Mouse (Mus musculus) heart, postnatal 4 days (tissue): ENCODE measurements around the gene Prickle1. TPM values are rescaled to one million over a fixed set of nuclear protein-coding genes. Genes with fewer than 3 reads are reported as not detected.

Source experiments
- DNase-seq: peaks from one replicate; pipeline ENCODE4 v3.0.0; 2021
- total RNA-seq, 2 experiments: library from RNA; stranded (reverse); gene quantifications; 2 replicates each; pipeline ENCODE4 v1.2.3; 2021

Gene Prickle1
- total RNA-seq, 2 experiments from 2014 or later: 31.0 to 36.4 TPM

DNA sequence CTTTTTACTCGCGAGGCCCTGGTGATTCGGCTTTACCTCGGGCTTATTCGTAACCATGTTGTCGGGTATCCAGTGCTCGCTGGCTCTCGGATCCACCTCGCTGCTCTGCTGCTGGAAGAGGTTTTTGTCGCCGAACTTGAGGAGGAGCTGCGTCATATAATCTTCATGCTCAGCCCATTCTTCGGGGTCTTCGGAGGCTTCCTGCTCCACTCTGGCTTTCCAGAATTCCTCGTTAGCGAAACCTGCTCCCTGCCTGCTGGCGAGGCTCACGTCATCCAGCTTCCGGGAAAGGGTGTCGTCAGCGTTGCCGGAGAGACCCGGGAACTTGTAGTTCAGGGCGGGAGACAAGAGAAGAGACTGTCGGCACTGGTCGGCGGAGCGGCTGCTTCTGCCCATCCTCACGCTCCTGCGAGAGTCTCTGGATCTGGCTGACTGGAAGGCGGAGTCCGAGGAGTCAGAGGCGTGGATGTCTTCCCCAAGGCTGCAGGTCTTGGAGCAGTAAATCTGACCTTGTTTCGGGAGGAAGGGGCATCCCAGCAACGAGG is 92.4 kb downstream of the Prickle1 start:
- no peak for DNase-seq

DNA sequence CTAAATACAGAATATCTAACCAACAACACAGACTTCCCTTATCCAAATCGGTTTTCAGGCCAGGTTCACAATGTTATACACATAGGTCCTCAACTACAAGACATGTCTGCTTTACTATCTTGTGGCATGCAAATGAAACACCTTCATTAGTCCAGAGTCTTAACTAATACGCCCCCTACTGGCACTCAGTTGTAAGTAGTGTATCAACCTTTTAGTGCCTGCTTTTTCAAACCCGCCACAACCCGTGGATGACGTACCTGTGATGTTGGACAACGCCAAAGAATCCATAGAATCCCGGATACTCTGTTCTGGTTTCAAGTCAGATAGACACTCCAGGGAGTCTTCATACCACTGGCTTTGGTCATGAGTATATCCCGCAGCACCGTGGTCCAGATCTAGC is 93.0 kb downstream of the Prickle1 start:
- DNase-seq: no peak

- no peak for DNase-seq
Observed at GRCm38 (mm10) chr15:93499866-93500265, 95.8 kb downstream of the Prickle1 start.

DNA sequence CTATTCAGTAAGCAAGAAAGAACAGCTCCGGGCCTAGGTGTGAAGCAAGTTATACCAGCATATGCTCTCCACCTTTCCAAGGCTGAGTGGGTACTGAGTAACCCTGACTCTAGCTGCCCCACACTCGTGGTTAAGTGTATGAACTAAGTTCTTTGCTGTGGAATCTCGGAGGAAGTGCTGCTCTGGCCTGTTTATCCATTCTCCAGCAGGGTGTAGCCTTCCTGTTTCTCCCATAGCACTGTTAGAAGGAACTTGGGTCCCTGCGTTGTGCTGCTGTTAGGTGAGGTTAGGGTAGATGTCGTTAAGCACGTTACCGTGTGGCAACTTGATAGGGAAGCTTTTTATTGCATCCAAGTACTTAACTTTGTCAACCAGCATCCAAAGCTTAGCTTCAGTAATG is 101.0 kb downstream of the Prickle1 start:
- DNase-seq: no peak

GRCm38 (mm10) chr15:93489597-93489996 is 106.1 kb downstream of the Prickle1 start:
- DNase-seq: no peak

DNA sequence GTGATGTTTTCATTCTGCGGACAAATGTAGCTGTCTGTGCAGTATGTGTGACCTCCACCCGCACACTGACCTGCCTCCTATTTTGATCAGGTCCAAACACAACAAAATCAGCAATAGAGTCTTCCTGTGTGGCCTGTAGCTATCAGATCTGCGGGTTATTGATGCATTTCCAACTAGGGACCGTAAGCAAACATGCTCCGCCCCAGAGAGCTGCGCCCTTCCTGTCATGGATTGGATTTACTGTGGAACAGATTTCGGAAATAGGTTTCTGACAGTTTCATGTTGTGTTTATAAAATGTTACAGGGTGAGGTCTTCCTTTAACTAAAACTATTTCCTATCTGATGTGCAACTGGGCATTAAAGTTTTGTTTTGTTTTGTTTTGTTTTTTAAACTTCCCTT is 109.6 kb downstream of the Prickle1 start:
- DNase-seq: no peak

GRCm38 (mm10) chr15:93485252-93485651 is 110.4 kb downstream of the Prickle1 start:
- DNase-seq: no peak

DNA sequence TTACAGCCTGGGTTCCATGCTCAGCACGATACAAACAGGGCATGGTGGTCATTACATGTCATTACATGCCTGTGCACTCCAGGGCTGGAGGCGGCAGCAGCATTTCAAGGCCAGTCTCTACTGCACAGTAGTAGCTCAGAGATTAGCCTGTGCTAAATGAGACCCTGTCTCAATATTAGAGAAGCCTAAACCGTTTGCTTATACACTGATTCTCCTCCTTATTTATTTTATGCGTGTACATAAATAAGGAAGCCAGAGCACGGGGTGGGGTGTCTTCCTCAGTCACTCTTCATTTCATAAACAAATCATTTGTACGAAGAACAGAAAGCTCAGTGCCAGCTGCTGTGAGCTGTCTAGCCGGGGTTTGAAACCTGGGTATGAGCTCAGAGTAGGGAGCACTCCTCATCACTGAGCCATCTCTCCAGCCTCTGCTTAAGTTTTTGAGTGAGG is 111.4 kb downstream of the Prickle1 start:
- no peak for DNase-seq

DNA sequence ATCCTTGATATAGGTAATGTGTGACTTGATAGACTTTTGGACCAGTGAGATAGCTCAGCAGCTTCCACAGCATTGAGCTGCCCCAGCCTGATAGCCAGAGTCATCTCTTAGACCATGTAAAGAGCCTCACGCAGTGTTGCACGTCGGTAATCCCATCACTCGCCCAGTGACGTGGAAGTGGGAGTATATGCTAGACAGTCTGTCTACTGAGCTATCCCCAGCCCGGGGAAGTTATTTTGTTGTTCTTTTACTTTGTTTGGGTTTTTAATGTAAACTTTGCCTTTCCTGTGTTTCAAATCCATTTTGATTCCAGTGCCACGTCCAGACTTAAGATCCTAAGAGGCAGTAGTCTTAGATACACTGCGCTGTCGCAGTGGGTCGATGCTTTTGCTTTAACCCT is 114.6 kb downstream of the Prickle1 start:
- no peak for DNase-seq

DNA sequence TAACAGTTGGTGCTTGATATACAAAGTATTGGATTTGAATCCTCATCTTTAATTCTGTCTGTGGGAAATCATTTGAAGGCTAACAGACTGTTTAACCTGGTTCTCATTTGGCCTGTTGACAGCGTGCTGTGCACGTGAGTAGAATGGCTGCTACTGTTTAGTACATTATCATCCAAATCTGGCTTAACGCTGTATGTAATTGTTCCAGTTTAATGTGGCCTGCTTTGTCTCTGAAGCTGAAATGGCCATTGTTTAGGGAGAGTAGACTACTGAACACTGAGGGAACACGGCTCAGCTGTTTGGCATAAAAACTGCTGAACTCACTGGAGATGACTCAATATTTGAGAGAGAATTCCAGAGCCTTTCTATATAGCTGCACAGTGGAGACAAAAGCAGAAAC is 116.2 kb downstream of the Prickle1 start:
- no peak for DNase-seq

DNA sequence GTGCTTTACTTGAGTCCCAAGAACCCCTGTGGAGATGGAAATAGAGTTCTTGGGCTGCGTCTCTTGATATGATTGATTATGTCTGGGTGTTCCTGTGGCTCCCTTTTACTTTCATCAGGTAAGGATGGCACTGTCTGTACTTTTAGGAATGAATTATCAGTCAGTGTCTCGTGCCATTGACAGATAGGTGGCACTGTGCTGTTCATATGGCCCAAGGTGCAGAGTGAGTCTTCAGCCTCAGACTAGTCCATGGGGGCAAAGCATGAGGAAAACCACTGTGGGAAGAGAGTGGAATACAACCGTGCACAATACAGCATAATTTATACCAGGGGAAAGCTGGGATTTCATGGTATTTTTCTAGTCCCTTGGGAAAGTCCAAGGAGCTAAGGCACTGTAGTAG is 117.0 kb downstream of the Prickle1 start:
- no peak for DNase-seq

DNA sequence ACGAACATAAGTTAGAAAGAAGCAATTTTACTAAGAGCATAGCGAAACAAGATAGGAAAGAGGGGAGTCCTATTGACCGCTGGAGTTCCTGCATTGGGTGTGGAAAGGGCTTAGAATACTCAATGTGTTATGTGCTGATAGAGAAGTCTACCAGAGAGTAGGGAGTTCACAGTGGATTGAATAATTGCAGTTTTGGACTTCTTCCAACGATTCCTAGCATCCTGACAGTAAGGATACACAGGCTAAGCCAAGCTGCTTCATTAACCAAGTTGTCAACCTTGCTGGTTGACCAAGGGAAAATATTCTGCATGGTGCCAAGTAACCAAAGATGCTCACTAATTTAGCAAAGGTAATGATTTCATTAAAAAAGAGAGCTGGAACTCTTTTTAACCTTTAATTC is 118.0 kb downstream of the Prickle1 start:
- DNase-seq: no peak

DNA sequence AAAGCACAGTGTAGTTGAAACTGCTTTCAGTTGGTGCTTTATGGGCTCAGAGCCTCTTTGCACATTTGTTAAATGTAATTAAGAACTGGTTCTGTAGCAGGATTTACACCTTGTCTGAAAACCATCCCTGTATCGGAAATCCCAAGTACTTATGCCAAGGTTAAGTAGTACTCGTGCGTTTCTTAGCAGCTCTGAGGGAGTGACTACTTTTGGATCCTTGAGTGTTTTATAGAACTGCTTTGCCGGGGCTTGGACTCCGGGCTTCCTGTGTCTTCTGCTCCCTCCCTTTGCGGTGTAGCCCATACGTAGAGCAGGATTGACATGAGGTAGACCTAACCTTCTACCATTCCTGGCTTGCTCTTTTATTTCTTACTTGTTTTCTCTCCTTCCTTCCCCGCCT is 120.0 kb downstream of the Prickle1 start:
- DNase-seq: no peak

GRCm38 (mm10) chr15:93474277-93474676 is 121.4 kb downstream of the Prickle1 start:
- DNase-seq: no peak

DNA sequence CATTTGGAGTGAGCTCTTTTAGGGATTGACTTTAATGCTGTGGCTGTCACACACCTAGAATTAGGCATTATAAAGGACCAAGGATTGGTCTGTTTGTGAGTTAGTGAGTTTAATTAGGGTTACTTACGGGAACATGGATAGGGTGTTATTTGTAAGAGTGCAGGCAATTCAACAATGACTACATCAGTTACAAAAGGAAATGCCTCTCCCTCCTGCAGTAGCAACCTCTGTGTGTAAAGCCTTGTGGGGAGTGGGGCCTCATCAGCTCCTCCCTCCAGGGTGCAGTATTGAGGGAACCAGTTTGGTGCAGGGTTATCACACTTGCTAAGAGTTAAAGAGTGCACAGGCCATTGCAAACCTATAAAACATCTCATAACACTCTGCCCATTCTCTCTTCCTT is 123.6 kb downstream of the Prickle1 start:
- no peak for DNase-seq

GRCm38 (mm10) chr15:93471651-93472050 is 124.0 kb downstream of the Prickle1 start:
- no peak for DNase-seq

GRCm38 (mm10) chr15:93461066-93461465 is 134.6 kb downstream of the Prickle1 start:
- no peak for DNase-seq

DNA sequence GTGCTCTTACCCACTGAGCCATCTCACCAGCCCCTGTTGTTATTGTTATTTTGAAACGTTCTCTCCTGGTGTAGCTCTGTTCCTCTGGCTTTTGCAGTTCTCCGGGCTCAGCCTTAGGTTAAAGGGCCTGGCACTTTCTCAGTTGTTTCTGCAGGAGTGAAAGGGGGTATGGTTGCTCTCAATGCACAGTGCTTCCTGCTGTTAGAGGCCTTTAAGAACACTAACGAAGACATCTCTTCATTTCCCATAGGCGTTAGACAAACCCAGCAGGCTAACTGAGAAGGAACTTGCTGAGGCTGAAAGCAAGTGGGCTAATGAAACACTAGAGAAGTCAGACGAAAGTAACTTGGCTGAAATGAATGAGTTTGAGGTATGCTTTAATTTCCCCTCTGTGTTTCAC is 136.3 kb downstream of the Prickle1 start:
- DNase-seq: no peak

DNA sequence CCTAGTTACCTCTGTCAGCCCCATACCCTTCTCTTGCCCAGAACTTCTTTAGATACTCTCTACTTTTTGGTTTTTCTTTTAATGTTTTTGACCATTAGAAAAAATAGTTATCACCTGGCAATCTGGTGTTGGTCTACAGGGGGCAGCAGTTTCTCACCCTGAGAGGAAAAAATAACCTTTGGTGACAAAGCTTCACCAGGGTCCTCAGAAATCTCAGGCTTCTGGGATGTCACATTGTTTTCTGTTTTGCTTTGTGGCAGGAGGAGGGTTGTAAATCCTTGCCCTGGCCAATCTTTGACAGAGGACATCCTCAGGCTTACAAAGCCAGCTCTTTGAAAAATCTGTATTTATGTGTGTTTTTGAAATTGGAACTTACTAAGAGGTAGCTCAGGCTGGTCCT is 139.7 kb downstream of the Prickle1 start:
- DNase-seq: no peak

DNA sequence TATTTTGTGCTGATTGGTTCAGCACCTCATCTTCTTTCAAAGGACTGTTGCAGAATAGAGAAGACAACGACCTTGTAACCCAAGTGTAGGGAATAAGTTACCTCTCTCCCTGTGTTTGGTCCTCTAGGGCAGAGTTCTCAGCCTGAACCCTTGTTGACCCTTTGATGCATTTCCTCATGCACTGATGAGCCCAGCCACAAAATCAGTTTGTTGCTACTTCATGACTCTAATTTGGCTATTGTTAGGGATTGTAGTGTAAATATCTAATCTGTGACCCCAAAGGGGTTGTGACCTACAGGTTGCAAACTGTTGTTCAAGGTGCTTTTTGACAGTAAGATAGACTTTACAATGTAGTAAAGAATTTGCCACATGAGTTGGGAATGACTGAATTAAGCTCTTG is 142.4 kb downstream of the Prickle1 start:
- no peak for DNase-seq

Other genes starting within 250 kb of the Prickle1 start
- gene Zcrb1, start 197.6 kb downstream of the Prickle1 start, total RNA-seq: 10 to 100 TPM; 80.4 to 81.1 TPM
- gene Pphln1, start 197.5 kb downstream of the Prickle1 start, total RNA-seq: 10 to 100 TPM; 35.1 to 36.6 TPM